Comparison of ENCODE assay signal across 11 mouse cellular contexts in genomic region chr3:27478563-27479156, GRCm38 (mm10).
DNase-seq lines count a peak whose midpoint lies in the region; ATAC-seq lines count a peak whose summit lies in the region.
"Had no signal": no experiment of that assay in that cellular context is flagged by ENCODE, and none has a peak within 500 bp of the region (broad histone marks: within the 10 kb centered on the region; RNA-seq: fewer than 3 reads in every experiment).

No protein-coding gene starts in this region.

- 82% methylated on average over 16 of the region's 16 CpGs for WGBS in embryonic facial prominence, embryonic 14.5 days

- peak; percentile 28 to 43 for DNase-seq in frontal cortex, postnatal 36 days (ENCODE audit: low spot score in 2 of 2)
- no peak for DNase-seq in frontal cortex, postnatal 25 days (ENCODE audit: low spot score in 2 of 2)
- peak; percentile 78 for DNase-seq in left cerebral cortex, postnatal 4 days
- no peak for DNase-seq in left cerebral cortex, adult 11 months (ENCODE audit: low spot score)
- no peak for DNase-seq in embryonic facial prominence, embryonic 14.5 days (ENCODE audit: low spot score)
- DNase-seq in layer of hippocampus, adult 9-11 months = peak; percentile 61
- DNase-seq in ovary, adult 18-20 months (ENCODE audit: low spot score) = no peak
- no peak for DNase-seq in urinary bladder, postnatal 4 days (ENCODE audit: low spot score in 2 of 2)
- DNase-seq: adrenal gland, postnatal 36 days; heart, postnatal 14 days had no signal

- peaks cover 35% of the 10 kb centered on the region for H3K36me3 ChIP-seq in embryonic facial prominence, embryonic 14.5 days (ENCODE audit: control insufficient read depth, insufficient read depth, low read length)

- no peaks in the 10 kb centered on the region for H3K27me3 ChIP-seq in embryonic facial prominence, embryonic 14.5 days (replicated peaks; ENCODE audit: control insufficient read depth, insufficient read depth, low read length)

- no peak overlapping the region for H3K9ac ChIP-seq in embryonic facial prominence, embryonic 14.5 days (ENCODE audit: low read depth, low read length)
- H3K9ac ChIP-seq: lung, embryonic 14.5 days had no signal

- H3K4me1 ChIP-seq in embryonic facial prominence, embryonic 14.5 days (ENCODE audit: control insufficient read depth, insufficient read depth, low read length) = no peaks in the 10 kb centered on the region

- H3K4me3 ChIP-seq in embryonic facial prominence, embryonic 14.5 days (ENCODE audit: low read depth, low read length) = no peak overlapping the region

- no peak for ATAC-seq in embryonic facial prominence, embryonic 14.5 days (ENCODE audit: low read depth)

- intact Hi-C loops in left cerebral cortex, postnatal 4 days (cut with DNase I) = no loop called here

- no peak overlapping the region for H3K4me2 ChIP-seq in embryonic facial prominence, embryonic 14.5 days (ENCODE audit: low read depth, low read length)
- H3K4me2 ChIP-seq: lung, embryonic 14.5 days had no signal

- 0 out of 2 replicates have a peak overlapping the region, but pooled peaks have one; percentile 58 for H3K27ac ChIP-seq in embryonic facial prominence, embryonic 14.5 days (replicated peaks; ENCODE audit: low read depth, low read length)

- H3K9me3 ChIP-seq in embryonic facial prominence, embryonic 14.5 days (ENCODE audit: control insufficient read depth, low read length) = no peaks in the 10 kb centered on the region

Comparison
In these comparisons a context has a peak if more than half of its experiments do, and no peak if none do; other contexts are left out.
1. DNase-seq: peak in frontal cortex, postnatal 36 days (2 of 2), left cerebral cortex, postnatal 4 days (single experiment) and layer of hippocampus, adult 9-11 months (single experiment); none in frontal cortex, postnatal 25 days (0 of 2), left cerebral cortex, adult 11 months (single experiment), embryonic facial prominence, embryonic 14.5 days (single experiment), ovary, adult 18-20 months (single experiment) and urinary bladder, postnatal 4 days (0 of 2).